Mouse (Mus musculus): ENCODE results near the gene Gpr152.

GRCm38 (mm10) chr19:4129462-4129861 is 10.1 kb upstream of the Gpr152 start:
- TF ChIP-seq CTCF (IDR thresholded peaks at IDR 0.05 in 2 of 3, conservative IDR thresholded peaks at IDR 0.05 in 1 of 3; ENCODE audit: control insufficient read depth in 1 of 3, insufficient read depth in 1 of 3, low read depth in 2 of 3, low read length in 3 of 3, poor library complexity in 1 of 3, severe bottlenecking in 1 of 3), result no peak
- no peak for TF ChIP-seq SMC3 (IDR thresholded peaks at IDR 0.05; ENCODE audit: low read depth, low read length)
- TF ChIP-seq TAL1 (IDR thresholded peaks at IDR 0.05; ENCODE audit: low read length), result no peak
- TF ChIP-seq USF1 (IDR thresholded peaks at IDR 0.05; ENCODE audit: low read depth, low read length), result no peak

All from MEL (cell line).